Mouse (Mus musculus) cerebellum, postnatal 14 days (tissue): ENCODE measurements around the gene Wdfy3.

ENCODE experiments used
- DNase-seq, 2 experiments: peaks; one replicate each; pipeline ENCODE4 v3.0.0; 2021; ENCODE audit warnings: mixed read lengths in 2 of 2

Wdfy3 gene

DNA sequence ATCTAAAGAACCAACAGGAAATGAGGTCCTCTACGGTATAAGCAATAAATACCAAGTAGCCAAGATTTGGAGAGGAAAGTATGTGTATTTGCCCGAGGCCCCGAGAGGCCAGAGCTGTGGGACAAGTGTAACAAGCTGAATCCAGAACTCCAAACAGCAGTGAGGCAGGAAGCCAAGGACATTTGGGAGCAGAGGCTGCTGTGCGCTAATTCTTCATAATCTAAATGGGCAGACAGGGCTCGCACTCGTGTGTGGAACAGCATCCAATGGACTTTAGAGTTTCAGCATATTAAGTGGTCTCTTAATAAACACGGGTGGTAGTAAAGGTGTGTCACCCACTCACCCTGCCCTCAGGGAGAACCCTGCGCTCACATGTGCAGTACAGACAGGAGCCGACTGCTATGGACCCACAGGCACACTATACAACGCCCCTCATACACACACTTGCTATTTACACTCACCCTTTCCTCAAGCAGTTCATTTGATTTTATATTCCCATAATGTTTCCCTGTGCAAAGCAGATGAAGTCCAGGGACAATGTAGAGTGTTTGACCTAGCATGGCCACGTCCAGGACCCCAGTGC, 15.1 kb downstream of the Wdfy3 start:
- no peak for DNase-seq

DNA sequence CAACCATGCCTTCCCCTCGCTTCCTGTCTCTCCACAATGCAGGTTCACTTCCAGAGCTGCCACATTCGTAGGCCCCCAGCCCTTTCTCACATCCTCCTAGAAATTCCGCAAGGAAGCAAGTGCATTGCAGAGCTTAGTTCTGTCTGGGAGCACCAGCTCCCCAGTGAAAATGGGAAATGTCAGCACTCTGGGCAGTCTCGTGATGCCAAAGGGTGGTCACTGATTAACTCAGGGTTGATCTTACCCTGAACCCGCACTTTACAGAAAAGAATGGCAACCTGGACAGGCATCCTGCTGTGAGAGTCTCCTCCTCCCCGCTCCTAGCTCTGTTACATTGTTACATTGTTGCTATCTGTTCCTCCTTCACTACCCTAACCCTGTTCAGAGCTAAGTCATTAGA, 16.8 kb downstream of the Wdfy3 start:
- no peak for DNase-seq

DNA sequence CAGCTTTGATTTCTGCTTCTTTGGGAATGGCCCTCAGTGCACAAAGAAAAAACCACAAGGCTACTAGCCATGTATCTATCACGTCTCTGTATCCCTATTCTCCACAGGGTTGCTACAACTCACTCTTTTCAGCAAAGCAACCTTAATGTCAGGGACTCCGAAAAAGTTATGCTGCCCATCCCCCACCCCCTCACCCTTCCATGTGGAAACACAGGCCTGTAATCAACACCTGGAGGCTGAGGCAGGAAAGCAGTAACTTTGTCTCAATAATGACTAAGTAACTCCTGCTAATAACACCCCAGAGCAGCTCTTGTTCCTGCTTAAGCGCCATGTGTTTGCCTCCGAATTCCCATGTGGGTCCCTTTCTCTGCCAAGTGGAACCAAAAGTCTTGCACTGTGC, 17.3 kb downstream of the Wdfy3 start:
- no peak for DNase-seq

- DNase-seq, result no peak
Observed at GRCm38 (mm10) chr5:102050677-102051076, 19.0 kb downstream of the Wdfy3 start.

DNA sequence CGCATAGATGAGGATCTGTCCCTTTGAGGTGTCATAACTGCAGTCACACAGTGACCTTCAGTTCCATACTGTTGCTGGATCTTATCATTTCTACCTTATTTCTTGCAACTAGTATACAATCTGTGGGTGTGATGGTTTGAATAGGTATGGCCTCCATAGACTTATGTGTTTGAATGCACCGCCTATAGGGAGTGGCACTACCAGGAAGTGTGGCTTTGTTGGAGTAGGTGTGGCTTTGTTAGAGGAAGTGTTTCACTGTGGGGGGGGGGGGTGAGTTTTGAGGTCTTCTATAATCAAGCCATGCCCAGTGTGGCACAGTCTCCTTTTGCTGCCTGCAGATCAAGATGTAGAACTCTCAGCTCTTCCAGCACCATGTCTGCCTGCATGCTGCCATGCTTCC, 21.3 kb downstream of the Wdfy3 start:
- no peak for DNase-seq

DNA sequence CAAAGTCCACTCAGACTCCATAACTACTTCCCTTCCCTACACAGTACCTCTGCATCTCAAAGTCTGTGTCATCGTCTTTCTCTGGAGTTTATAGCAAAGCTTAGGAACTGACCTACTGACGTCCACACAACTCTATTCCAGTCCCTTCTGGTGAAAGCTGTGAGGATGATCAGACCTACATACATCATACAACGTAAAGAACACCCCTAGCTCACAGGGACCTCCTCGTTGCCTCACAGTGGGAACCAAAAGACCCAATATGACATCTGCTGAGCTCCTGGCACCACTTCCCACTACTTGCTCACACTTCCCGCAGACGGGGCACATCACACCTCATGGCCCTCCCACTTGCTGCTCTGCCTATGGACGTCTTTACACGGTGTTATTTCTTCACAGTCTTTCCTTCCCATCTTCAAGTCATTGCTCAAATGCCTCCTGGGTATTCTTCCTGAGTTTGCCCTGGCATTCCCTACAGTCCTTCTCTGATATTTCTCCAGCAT, 23.1 kb downstream of the Wdfy3 start:
- no peak for DNase-seq

GRCm38 (mm10) chr5:102045636-102046616, 23.8 kb downstream of the Wdfy3 start:
- no peak for DNase-seq

GRCm38 (mm10) chr5:102045177-102045576, 24.5 kb downstream of the Wdfy3 start:
- DNase-seq, result no peak

- DNase-seq, result no peak
Observed at GRCm38 (mm10) chr5:102033281-102033680, 36.4 kb downstream of the Wdfy3 start.

GRCm38 (mm10) chr5:102032594-102033240, 37.0 kb downstream of the Wdfy3 start:
- DNase-seq, result no peak

DNA sequence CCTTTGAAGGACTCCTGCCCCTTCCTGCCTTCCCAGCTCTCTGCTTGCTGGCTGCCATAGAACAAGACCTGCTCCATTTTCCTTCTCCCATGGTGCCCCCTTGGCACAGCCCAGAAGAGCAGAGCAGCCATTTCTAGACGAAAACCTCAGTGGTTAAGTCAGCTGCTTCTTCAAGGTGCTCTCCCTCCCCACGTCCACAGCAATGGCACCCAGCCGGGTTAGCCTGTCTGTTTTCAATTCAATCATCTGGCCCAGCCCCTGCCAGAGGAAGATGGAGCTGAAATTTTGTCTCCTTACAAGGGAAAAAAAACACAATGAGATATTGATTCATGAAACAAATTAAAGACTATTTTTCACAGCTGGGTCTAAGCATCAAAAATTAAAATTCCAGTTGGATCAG, 37.5 kb downstream of the Wdfy3 start:
- DNase-seq, result peak; percentile 33 to 37

GRCm38 (mm10) chr5:102023376-102023775, 46.3 kb downstream of the Wdfy3 start:
- DNase-seq, result no peak

GRCm38 (mm10) chr5:102022018-102022898, 47.5 kb downstream of the Wdfy3 start:
- DNase-seq, result no peak

GRCm38 (mm10) chr5:102014235-102014634, 55.5 kb downstream of the Wdfy3 start:
- no peak for DNase-seq

- DNase-seq, result no peak
Observed at GRCm38 (mm10) chr5:102013781-102014180, 55.9 kb downstream of the Wdfy3 start.

DNA sequence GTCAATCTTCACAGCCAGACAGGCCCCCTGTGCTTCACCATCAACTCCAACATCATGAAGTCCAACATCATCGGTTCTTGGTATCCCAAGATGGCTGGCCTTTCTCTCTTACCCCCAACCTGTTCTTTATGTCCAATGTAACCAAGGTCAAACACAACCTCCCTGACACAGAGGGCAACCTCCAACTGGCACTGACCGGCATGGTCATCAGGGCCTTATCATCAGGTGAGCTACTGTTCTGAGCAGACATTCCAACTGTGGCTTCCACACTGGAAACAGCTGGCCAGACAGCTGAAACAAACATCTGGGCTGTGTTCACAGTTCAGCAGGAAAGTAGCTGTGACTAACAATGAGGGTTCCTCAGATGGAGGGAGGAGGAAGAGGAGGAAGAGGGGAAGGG, 58.8 kb downstream of the Wdfy3 start:
- no peak for DNase-seq

DNA sequence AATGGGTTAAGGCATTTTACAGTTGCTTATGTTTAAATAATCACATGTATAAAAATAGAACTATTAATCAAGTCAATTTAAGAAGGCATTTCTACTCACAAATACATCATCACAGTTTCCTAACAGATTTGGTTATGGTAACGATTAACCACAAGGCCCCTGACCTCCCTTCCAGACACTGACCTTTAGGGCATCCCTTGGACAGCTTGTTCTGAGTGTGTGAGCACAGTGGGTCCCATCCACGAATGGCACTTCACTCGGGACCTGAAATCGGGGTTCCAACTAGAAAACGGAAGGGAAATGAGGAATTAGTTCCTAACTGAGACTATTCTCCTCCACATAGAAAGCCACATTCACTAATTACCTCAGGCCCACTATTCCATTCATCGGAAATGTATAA, 60.1 kb downstream of the Wdfy3 start:
- DNase-seq, result no peak

- DNase-seq, result no peak
Observed at GRCm38 (mm10) chr5:102008712-102009111, 61.0 kb downstream of the Wdfy3 start.

DNA sequence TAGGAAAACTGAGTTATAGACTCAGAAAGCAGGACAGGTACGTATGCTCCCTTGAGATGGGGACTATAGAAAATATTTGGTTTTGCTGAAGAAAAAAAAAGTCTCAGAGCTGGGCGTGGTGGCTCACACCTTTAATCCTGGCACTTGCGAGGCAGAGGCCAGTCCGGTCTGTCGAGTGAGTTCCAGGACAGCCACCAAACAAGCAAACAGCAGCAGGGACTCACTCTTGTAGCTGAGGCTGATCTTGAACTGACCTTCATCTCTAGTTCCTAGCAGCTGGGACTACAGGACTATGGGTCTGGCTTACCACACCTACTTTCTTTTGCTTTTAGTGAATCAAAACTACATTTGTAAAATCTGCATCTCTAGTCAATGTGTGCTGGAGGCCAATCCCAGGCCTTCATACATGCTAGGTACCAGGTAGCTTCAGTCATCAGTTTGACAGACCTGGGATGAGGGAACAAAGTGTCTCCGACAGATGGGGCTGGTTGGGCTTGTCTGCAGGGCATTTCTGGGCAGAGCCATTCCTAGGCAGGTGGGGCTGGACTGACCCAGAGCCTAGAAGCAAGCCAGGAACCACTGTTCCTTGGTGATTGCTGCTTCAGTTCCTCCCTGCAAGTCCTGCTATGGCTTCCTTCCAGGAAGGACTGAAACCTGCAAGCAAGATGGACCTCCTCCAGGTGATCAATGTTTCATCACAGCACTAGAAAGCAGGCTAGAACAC, 63.3 kb downstream of the Wdfy3 start:
- DNase-seq, result peak; percentile 58 to 71

GRCm38 (mm10) chr5:102003371-102003770, 66.3 kb downstream of the Wdfy3 start:
- no peak for DNase-seq

DNA sequence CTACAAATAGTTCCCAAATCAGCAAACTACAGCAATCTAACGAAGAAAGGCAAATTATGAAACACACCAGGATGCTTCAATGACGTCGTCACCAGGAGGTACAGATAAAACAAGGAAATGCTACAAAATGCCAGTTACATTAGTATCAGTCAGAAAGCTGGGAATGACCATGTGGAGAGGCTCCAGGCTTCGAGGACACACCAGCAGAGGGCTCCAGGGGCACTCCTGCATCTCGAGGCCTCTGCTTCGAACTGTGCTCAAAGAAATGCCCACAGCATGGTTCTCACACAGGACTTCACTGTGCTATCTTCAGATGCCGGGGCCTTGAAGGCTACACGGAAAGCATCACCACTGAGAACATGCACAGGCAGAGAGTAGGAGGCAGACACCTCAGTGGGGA, 68.7 kb downstream of the Wdfy3 start:
- peak; percentile 29 to 31 for DNase-seq

GRCm38 (mm10) chr5:101998971-101999370, 70.8 kb downstream of the Wdfy3 start:
- no peak for DNase-seq
